Mouse (Mus musculus) cerebellum, adult 11-12 months (tissue): ENCODE data around the gene Mlx.

Source experiments
- DNase-seq: peaks from one replicate; pipeline ENCODE4 v3.0.0; 2022

The Mlx gene

GRCm38 (mm10) chr11:101103011-101103410 lies 15.9 kb downstream of the Mlx start:
- no peak for DNase-seq

- peak; percentile 12 for DNase-seq
These were observed 22.3 kb downstream of the Mlx start for GRCm38 (mm10) chr11:101109351-101109750.

DNA sequence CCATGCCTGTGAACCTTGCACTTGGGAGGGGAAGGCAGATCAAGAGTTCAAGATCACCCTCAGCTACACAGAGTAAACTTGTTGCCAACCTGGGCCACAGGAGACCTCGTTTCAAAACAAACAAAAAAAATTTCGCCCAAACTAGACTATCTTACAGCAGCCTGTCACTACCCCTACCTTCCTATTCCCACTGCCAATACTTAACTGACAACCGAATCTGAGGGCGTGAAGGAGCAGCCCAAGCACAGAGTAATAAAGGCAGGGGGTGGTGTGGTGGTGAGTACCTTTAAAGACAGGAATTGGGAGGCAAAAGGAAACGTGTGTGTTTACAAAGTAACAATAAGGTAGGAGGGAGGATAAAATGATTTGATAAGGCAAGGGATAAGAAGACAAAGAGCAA lies 23.6 kb downstream of the Mlx start:
- DNase-seq, result no peak

DNA sequence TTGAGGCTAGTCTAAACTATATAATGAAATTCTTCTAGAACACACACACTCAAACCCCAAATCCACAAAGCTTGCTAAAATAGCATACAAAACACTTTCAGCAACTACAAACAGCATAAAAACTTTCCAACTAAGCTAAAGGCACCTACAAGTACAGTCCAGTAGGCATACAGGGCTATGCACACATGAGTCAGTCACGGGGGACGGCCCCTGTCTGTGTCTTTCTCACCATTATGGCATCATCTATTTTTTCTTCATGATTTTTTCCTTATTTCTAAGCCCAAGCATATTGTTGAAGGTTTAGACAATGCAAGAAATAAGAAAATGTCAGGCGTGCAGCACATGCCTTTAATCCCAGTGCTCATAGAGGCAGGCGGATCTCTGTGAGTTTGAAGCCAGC lies 24.1 kb downstream of the Mlx start:
- DNase-seq, result no peak

GRCm38 (mm10) chr11:101112186-101112585 lies 25.1 kb downstream of the Mlx start:
- DNase-seq, result peak; percentile 6

DNA sequence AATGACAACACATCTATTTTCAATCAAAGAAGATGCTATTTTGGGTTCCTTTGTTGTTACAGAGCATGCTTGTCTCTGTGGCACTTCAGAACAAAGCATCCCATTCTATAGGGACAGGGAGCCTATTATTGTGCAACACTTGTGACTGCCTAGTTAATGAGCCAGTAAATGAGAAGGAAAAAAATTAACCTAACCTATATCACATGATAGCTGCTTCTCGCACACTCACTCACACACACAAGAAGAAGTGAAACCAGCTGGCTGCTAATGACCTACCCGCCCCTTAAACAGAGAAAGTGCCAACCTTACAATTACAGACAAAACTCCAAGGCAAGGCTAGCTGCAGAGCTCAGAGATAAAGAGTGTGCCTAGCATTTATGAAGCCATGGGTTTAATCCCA lies 28.5 kb downstream of the Mlx start:
- DNase-seq, result peak; percentile 2

- peak; percentile 21 for DNase-seq
These were observed 31.0 kb downstream of the Mlx start for GRCm38 (mm10) chr11:101118105-101118504.

- DNase-seq, result peak; percentile 27
These were observed 32.2 kb downstream of the Mlx start for GRCm38 (mm10) chr11:101119131-101119760.

- peak; percentile 99 for DNase-seq
These were observed 32.9 kb downstream of the Mlx start, which contains the start of the genes Retreg3 and Tubg1 for GRCm38 (mm10) chr11:101119761-101120544. Gene Retreg3, minus strand, starts transcription at chr11:101119893. Gene Tubg1, plus strand, starts transcription at chr11:101119938.

- DNase-seq, result peak; percentile 51
These were observed 33.6 kb downstream of the Mlx start for GRCm38 (mm10) chr11:101120545-101121188.

DNA sequence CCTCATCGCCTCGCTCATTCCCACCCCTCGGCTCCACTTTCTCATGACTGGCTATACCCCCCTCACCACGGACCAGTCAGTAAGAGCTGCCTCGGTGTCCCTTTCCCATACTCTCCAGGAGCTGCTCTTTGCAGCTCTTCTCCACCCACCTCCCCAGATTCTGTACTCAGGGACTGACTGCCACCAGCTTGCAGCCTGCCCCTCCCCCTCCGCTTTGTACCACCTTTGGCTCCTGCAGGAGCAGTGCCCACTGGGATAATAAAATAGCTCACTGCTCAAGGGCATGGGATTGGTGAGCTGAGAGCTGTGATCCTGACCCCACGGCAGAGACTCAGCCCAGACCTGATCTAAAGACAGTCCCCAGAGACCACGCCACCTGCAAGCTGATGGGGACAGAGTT lies 37.4 kb downstream of the Mlx start:
- DNase-seq, result peak; percentile 48

- DNase-seq, result peak; percentile 61
These were observed 37.9 kb downstream of the Mlx start for GRCm38 (mm10) chr11:101125008-101125407.

- peak; percentile 29 for DNase-seq
These were observed 40.0 kb downstream of the Mlx start for GRCm38 (mm10) chr11:101127075-101127474.

GRCm38 (mm10) chr11:101128996-101129577 lies 42.0 kb downstream of the Mlx start:
- DNase-seq, result peak; percentile 90

DNA sequence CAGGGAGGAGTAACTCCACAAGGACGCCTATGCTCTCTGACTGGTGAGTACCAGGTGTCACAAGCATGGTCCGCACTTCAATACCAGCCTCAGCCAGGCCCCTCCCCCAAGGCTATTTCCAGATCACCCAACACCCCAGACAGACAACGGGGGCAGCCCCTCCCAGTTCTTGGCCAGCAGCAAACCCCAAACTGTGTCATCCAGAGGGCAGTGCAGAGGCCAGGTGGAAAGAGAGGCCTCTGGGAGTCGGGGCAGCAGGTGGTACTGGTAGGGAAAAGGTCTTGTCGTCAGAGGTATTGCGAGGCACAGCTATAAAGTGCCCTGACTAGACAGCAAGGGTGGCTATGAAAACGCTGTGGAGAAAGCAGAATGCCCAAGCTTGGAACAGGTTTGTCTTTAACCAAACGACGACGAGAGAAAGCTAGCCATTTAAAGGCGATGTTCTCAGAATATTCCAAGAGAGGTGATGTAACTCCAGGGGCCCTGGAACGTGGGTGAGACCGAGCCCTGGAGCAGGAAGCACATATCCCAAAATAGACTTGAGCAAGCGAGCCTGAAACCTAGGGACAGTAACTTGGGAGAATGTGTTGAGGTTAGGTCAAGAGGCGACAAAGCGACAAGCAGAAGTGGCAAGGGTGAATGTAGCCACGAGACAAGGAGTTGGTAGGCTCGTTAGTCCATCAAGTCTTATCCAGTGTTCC lies 43.1 kb downstream of the Mlx start:
- DNase-seq, result peak; percentile 70

GRCm38 (mm10) chr11:101131187-101131586 lies 44.1 kb downstream of the Mlx start:
- peak; percentile 79 for DNase-seq

GRCm38 (mm10) chr11:101131701-101132100 lies 44.6 kb downstream of the Mlx start:
- DNase-seq, result peak; percentile 47

- DNase-seq, result peak; percentile 21
These were observed 46.0 kb downstream of the Mlx start for GRCm38 (mm10) chr11:101133037-101133436.

DNA sequence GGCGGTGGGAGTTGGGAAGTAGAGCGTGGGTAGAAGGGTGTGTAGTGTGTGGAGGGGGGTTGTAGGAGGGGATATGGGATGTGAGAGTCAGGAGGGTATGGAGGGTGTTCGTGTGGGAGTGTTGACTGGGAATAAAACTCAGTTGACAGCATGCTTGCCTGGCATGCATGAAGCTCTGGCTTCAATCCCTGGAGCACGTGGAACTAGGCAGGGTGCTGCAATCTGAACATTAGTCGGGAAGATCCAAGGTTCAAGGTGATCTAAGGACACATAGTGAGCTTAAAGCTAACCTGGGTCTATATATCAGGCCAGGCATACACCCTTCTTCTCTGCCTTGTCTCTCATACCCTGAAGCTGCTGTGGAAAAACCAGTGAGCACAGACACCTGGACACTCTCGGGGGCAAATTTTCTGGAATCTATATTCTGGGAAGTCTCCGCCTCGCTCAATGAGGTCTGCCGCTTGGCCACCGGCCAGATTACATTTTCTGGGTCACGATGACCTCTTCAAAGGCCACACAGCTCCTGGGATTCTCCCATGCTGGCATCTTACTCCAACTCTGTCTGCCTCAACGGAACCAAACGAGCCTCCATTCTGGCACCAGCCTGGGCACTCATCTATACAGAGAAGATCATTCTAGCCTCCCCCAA lies 47.3 kb downstream of the Mlx start:
- peak; percentile 55 for DNase-seq

GRCm38 (mm10) chr11:101137000-101137399 lies 49.9 kb downstream of the Mlx start:
- no peak for DNase-seq

GRCm38 (mm10) chr11:101138536-101139181 lies 51.6 kb downstream of the Mlx start:
- DNase-seq, result no peak
